Mouse (Mus musculus) heart, embryonic 10.5 days (tissue): ENCODE results near the gene Cfap97d1. TPM values are rescaled to one million over a fixed set of nuclear protein-coding genes. Genes with fewer than 3 reads are reported as not detected.
A peak's percentile ranks its signal among the peaks of the same experiment; 100 is the strongest.
"Not testable (repeated sequence)": the region's sequence is repeated elsewhere in the genome, so short reads cannot be mapped to it uniquely, and the experiment has no call there.

Experiments used
- DNase-seq: peaks from one replicate; pipeline ENCODE4 v3.0.0-alpha.2; 2017; ENCODE audit warnings: low spot score
- H3K27ac ChIP-seq: fragments of 300-500 bp; sonication (generic); 2 replicates; pipeline ENCODE4 v1.5.1; 2016; ENCODE audit warnings: mild to moderate bottlenecking
- H3K27me3 ChIP-seq: fragments of 300-500 bp; sonication (generic); 2 replicates; pipeline ENCODE4 v1.6.1; 2016; ENCODE audit warnings: mild to moderate bottlenecking; ENCODE audit not compliant: poor library complexity, insufficient read depth, severe bottlenecking
- H3K36me3 ChIP-seq: fragments of 300-500 bp; sonication (generic); 2 replicates; pipeline ENCODE4 v1.6.1; 2016; ENCODE audit warnings: mild to moderate bottlenecking, moderate library complexity
- H3K4me1 ChIP-seq: fragments of 300-500 bp; sonication (generic); 2 replicates; pipeline ENCODE4 v1.6.1; 2016; ENCODE audit warnings: mild to moderate bottlenecking
- H3K4me3 ChIP-seq: fragments of 300-500 bp; sonication (generic); 2 replicates; pipeline ENCODE4 v1.5.1; 2016; ENCODE audit warnings: mild to moderate bottlenecking, moderate library complexity
- H3K9me3 ChIP-seq: fragments of 300-500 bp; sonication (generic); 2 replicates; pipeline ENCODE4 v1.6.1; 2016; ENCODE audit warnings: mild to moderate bottlenecking, moderate library complexity
- WGBS: fragments of 180-500 bp; shearing (Covaris S2); methylation state at CpG from one replicate; pipeline ENCODE4 v1.1.7; 2016; 5-methylcytosine and 5-hydroxymethylcytosine counted together
- polyA plus RNA-seq: library from polyadenylated mRNA; unstranded; fragments of >200 nt; fragmentation: Nextera tagmentation; extraction: Ambion mirVana; gene quantifications from 2 replicates; pipeline ENCODE4 v1.2.1, GENCODE M21; 2016

The Cfap97d1 gene
- polyA plus RNA-seq, 1 experiment from 2014 or later: not detected

GRCm38 (mm10) chr11:101980603-101981157, 3.4 kb upstream of the Cfap97d1 start:
- 81% methylated on average over 9 of the region's 9 CpGs for WGBS
- Histone ChIP-seq H3K9me3 (no peaks in the 10 kb centered on the region), H3K27me3 (no peaks in the 10 kb centered on the region), H3K4me3 (no peak overlapping the region), H3K4me1 (peaks cover 47% of the 10 kb centered on the region), H3K27ac (no peak overlapping the region), H3K36me3 (peaks cover 60% of the 10 kb centered on the region)
- DNase-seq: no peak

- H3K27me3 ChIP-seq: peaks cover under 1% of the 10 kb centered on the region; the same call in 1 of the 2 replicates
- peak overlapping the region; percentile 66 for H3K27ac ChIP-seq
- H3K4me3 ChIP-seq: no peak overlapping the region; the same call in 1 of the 2 replicates
- DNase-seq: no peak
- peaks cover 50% of the 10 kb centered on the region for H3K36me3 ChIP-seq
- no peaks in the 10 kb centered on the region for H3K9me3 ChIP-seq
- H3K4me1 ChIP-seq: peaks cover 47% of the 10 kb centered on the region
- 59% methylated on average over 12 of the region's 12 CpGs for WGBS
Observed at GRCm38 (mm10) chr11:101981850-101982249, 2.2 kb upstream of the Cfap97d1 start.

- peaks cover 39% of the 10 kb centered on the region for H3K36me3 ChIP-seq
- peaks cover 40% of the 10 kb centered on the region for H3K4me1 ChIP-seq
- peak overlapping the region; percentile 96 for H3K27ac ChIP-seq
- H3K9me3 ChIP-seq: no peaks in the 10 kb centered on the region
- peaks cover 12% of the 10 kb centered on the region for H3K27me3 ChIP-seq
- DNase-seq: no peak
- WGBS: 35% methylated on average over 6 of the region's 6 CpGs
- H3K4me3 ChIP-seq: peak overlapping the region; percentile 87
Observed at GRCm38 (mm10) chr11:101982981-101983411, 1.1 kb upstream of the Cfap97d1 start.

GRCm38 (mm10) chr11:101983431-101983921, 603 bp upstream of the Cfap97d1 start:
- no peak for DNase-seq
- Histone ChIP-seq H3K4me1 (peaks cover 35% of the 10 kb centered on the region), H3K9me3 (no peaks in the 10 kb centered on the region), H3K36me3 (peaks cover 34% of the 10 kb centered on the region), H3K27me3 (peaks cover 17% of the 10 kb centered on the region), H3K4me3 (peak overlapping the region; percentile 87), H3K27ac (peak overlapping the region; percentile 96)
- WGBS: 55% methylated on average over 10 of the region's 10 CpGs

GRCm38 (mm10) chr11:101985450-101985849, 1.4 kb downstream of the Cfap97d1 start:
- peaks cover 34% of the 10 kb centered on the region for H3K4me1 ChIP-seq
- H3K4me3 ChIP-seq, H3K9me3 ChIP-seq, DNase-seq, H3K27ac ChIP-seq: not testable (repeated sequence)
- 69% methylated on average over 6 of the region's 6 CpGs for whole genome bisulfite sequencing
- H3K27me3 ChIP-seq: peaks cover 22% of the 10 kb centered on the region
- peaks cover 15% of the 10 kb centered on the region for H3K36me3 ChIP-seq

- peaks cover 34% of the 10 kb centered on the region for H3K4me1 ChIP-seq
- H3K36me3 ChIP-seq: peaks cover 10% of the 10 kb centered on the region
- peaks cover 22% of the 10 kb centered on the region for H3K27me3 ChIP-seq
- 10% methylated on average over 10 of the region's 10 CpGs for WGBS
- DNase-seq: peak; percentile 92
- no peak overlapping the region for H3K27ac ChIP-seq
- no peak overlapping the region for H3K4me3 ChIP-seq
- no peaks in the 10 kb centered on the region for H3K9me3 ChIP-seq
Observed at GRCm38 (mm10) chr11:101985990-101986389, 1.9 kb downstream of the Cfap97d1 start.

- 80% methylated on average over 3 of the region's 3 CpGs for WGBS
- H3K4me3 ChIP-seq: no peak within 1 kb of the TSS
- peaks cover under 1% of the 10 kb centered on the region; the same call in 1 of the 2 replicates for H3K36me3 ChIP-seq
- no peak within 1 kb of the TSS for H3K27ac ChIP-seq
- no peak for DNase-seq
- peaks cover 22% of the 10 kb centered on the region for H3K27me3 ChIP-seq
- peaks cover 27% of the 10 kb centered on the region for H3K4me1 ChIP-seq
- no peaks in the 10 kb centered on the region for H3K9me3 ChIP-seq
Observed at GRCm38 (mm10) chr11:101986913-101987312, 2.8 kb downstream of the Cfap97d1 start, which contains the start of gene Dusp3. TSS of gene Dusp3 (minus strand) at chr11:101987013.

GRCm38 (mm10) chr11:101990244-101990643, 6.2 kb downstream of the Cfap97d1 start:
- DNase-seq: no peak
- H3K9me3 ChIP-seq: no peaks in the 10 kb centered on the region
- peaks cover 5% of the 10 kb centered on the region; the same call in 1 of the 2 replicates for H3K4me1 ChIP-seq
- H3K4me3 ChIP-seq: no peak overlapping the region
- peaks cover 22% of the 10 kb centered on the region for H3K27me3 ChIP-seq
- H3K36me3 ChIP-seq: no peaks in the 10 kb centered on the region
- 91% methylated on average over 3 of the region's 3 CpGs for WGBS
- H3K27ac ChIP-seq: no peak overlapping the region

GRCm38 (mm10) chr11:101991813-101992212, 7.7 kb downstream of the Cfap97d1 start:
- Histone ChIP-seq H3K27me3 (peaks cover 22% of the 10 kb centered on the region), H3K27ac (no peak overlapping the region), H3K4me3 (no peak overlapping the region), H3K4me1 (peaks cover 5% of the 10 kb centered on the region; the same call in 1 of the 2 replicates), H3K36me3 (no peaks in the 10 kb centered on the region), H3K9me3 (no peaks in the 10 kb centered on the region)
- no peak for DNase-seq
- WGBS: 70% methylated on average over 3 of the region's 3 CpGs

- H3K9me3 ChIP-seq: no peaks in the 10 kb centered on the region
- no peaks in the 10 kb centered on the region for H3K36me3 ChIP-seq
- H3K27ac ChIP-seq: no peak overlapping the region
- no peak for DNase-seq
- peaks cover 5% of the 10 kb centered on the region; the same call in 1 of the 2 replicates for H3K4me1 ChIP-seq
- H3K4me3 ChIP-seq: no peak overlapping the region
- WGBS: 85% methylated on average over 7 of the region's 7 CpGs
- H3K27me3 ChIP-seq: peaks cover 16% of the 10 kb centered on the region
Observed at GRCm38 (mm10) chr11:101992411-101992810, 8.3 kb downstream of the Cfap97d1 start.

GRCm38 (mm10) chr11:101994100-101994499, 10.0 kb downstream of the Cfap97d1 start:
- H3K9me3 ChIP-seq: no peaks in the 10 kb centered on the region
- 43% methylated on average over 8 of the region's 8 CpGs for WGBS
- no peak for DNase-seq

GRCm38 (mm10) chr11:101995938-101996337, 11.9 kb downstream of the Cfap97d1 start:
- H3K27me3 ChIP-seq: no peaks in the 10 kb centered on the region

More at GRCm38 (mm10) chr11:101994100-101994499, 10.0 kb downstream of the Cfap97d1 start:
- Histone ChIP-seq H3K36me3 (no peaks in the 10 kb centered on the region), H3K27me3 (no peaks in the 10 kb centered on the region), H3K27ac (no peak overlapping the region), H3K4me3 (no peak overlapping the region), H3K4me1 (peaks cover 5% of the 10 kb centered on the region; the same call in 1 of the 2 replicates)

GRCm38 (mm10) chr11:101998258-101998657, 14.2 kb downstream of the Cfap97d1 start:
- no peak for DNase-seq
- H3K27ac ChIP-seq: no peak overlapping the region
- no peak overlapping the region for H3K4me3 ChIP-seq
- H3K9me3 ChIP-seq: no peaks in the 10 kb centered on the region
- H3K27me3 ChIP-seq: no peaks in the 10 kb centered on the region
- H3K36me3 ChIP-seq: no peaks in the 10 kb centered on the region
- H3K4me1 ChIP-seq: peaks cover 10% of the 10 kb centered on the region
- 56% methylated on average over 5 of the region's 5 CpGs for WGBS

More at GRCm38 (mm10) chr11:101995938-101996337, 11.9 kb downstream of the Cfap97d1 start:
- WGBS: 80% methylated on average over 7 of the region's 7 CpGs
- no peak overlapping the region for H3K4me3 ChIP-seq
- no peaks in the 10 kb centered on the region for H3K36me3 ChIP-seq
- no peaks in the 10 kb centered on the region for H3K9me3 ChIP-seq
- no peak overlapping the region for H3K27ac ChIP-seq
- no peak for DNase-seq
- H3K4me1 ChIP-seq: peaks cover 10% of the 10 kb centered on the region
